Mouse (Mus musculus) hindbrain, embryonic 13.5 days (tissue): Measurements from ENCODE around the gene Sirt2. TPM values are rescaled to one million over a fixed set of nuclear protein-coding genes. Genes with fewer than 3 reads are reported as not detected.

ENCODE experiments used
- ATAC-seq: fragments of 200-750 bp; cut with Nextera tagmentation; 2 replicates; pipeline ENCODE4 v1.8.0; 2017; ENCODE audit warnings: moderate TSS enrichment; ENCODE audit not compliant: low FRiP score
- H3K27ac ChIP-seq: fragments of 300-500 bp; sonication (generic); 2 replicates; pipeline ENCODE4 v1.5.1; 2015; ENCODE audit warnings: inconsistent platforms, mild to moderate bottlenecking, moderate library complexity
- H3K27me3 ChIP-seq: fragments of 300-500 bp; sonication (generic); 2 replicates; pipeline ENCODE4 v1.6.1; 2015; ENCODE audit warnings: mild to moderate bottlenecking, inconsistent platforms
- H3K36me3 ChIP-seq: fragments of 300-500 bp; sonication (generic); 2 replicates; pipeline ENCODE4 v1.6.1; 2015; ENCODE audit warnings: mild to moderate bottlenecking, inconsistent platforms
- H3K4me1 ChIP-seq: fragments of 300-500 bp; sonication (generic); replicated peaks from 2 replicates; pipeline ENCODE4 v1.6.1; 2015; ENCODE audit warnings: inconsistent platforms
- H3K4me2 ChIP-seq: fragments of 300-500 bp; sonication (generic); 2 replicates; pipeline ENCODE4 v1.6.1; 2015; ENCODE audit warnings: inconsistent platforms, mild to moderate bottlenecking, moderate library complexity
- H3K4me3 ChIP-seq: fragments of 300-500 bp; sonication (generic); 2 replicates; pipeline ENCODE4 v1.5.1; 2015; ENCODE audit warnings: mild to moderate bottlenecking, inconsistent platforms
- H3K9ac ChIP-seq: fragments of 300-500 bp; sonication (generic); 2 replicates; pipeline ENCODE4 v1.6.1; 2015; ENCODE audit warnings: mild to moderate bottlenecking, inconsistent platforms
- H3K9me3 ChIP-seq: fragments of 300-500 bp; sonication (generic); 2 replicates; pipeline ENCODE4 v1.6.1; 2016; ENCODE audit warnings: inconsistent platforms
- WGBS: fragments of 180-500 bp; shearing (Covaris S2); methylation state at CpG from one replicate; pipeline ENCODE4 v1.1.7; 2015; 5-methylcytosine and 5-hydroxymethylcytosine counted together
- polyA plus RNA-seq: library from polyadenylated mRNA; unstranded; fragments of >200 nt; fragmentation: Nextera tagmentation; extraction: Ambion mirVana; gene quantifications from 2 replicates; pipeline ENCODE4 v1.2.1, GENCODE M21; 2015

Sirt2 gene
- polyA plus RNA-seq, 1 experiment from 2014 or later: 105 TPM

DNA sequence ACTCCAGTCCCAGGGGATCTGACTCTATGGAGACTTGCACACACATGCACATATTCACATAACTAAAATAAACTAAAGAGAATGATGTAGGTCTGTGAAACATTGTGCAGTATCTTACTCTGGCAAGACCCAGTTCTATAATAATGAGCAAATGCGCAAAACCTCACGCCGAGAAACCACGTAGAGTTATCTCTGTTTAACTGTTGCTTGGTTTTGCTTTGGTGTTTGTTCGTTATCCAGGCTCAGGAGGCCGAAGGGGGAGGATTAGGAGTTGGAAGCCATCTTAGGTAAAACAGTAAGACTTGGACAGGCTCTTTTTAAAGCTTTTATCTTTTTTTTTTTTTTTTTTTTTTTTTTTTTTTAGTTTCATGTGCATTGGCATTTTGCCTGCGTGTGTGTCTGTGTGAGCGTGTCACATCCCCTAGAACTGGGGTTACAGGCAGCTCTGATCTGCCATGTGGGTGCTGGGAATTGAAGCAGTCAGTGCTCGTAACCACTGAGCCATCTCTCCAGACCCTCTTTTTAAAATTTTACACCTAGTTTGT is 3.0 kb downstream of the Sirt2 start:
- Histone ChIP-seq H3K36me3 (peaks cover 9% of the 10 kb centered on the region; the same call in 1 of the 2 replicates), H3K4me3 (no peak overlapping the region), H3K9me3 (no peaks in the 10 kb centered on the region), H3K4me1 (peaks cover 52% of the 10 kb centered on the region), H3K9ac (no peak overlapping the region), H3K27me3 (no peaks in the 10 kb centered on the region), H3K4me2 (no peak overlapping the region), H3K27ac (no peak overlapping the region)
- WGBS: 93% methylated on average over 9 of the region's 9 CpGs
- no peak for ATAC-seq

DNA sequence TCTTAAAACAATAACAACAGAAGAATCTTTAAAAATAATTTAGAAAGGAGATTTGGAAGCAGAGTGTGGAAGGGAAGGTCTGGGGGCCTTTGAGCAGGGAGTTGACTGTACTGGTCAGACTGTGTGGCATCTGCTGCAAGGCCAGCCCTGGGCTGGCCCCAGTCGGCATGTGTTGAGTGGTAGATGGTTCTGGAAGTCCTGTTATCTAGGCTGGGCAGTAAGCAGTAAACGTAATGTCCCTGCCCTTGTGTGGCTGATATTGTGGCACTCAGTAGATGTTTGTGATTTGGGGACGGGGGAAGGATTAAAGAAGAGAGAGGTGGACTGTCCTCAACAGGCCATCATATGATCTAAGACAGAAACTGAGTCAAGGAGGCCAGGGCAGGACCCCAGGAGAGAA is 3.8 kb downstream of the Sirt2 start:
- Histone ChIP-seq H3K4me1 (peaks cover 46% of the 10 kb centered on the region), H3K9ac (no peak overlapping the region), H3K27ac (no peak overlapping the region), H3K27me3 (no peaks in the 10 kb centered on the region), H3K4me2 (no peak overlapping the region), H3K9me3 (no peaks in the 10 kb centered on the region), H3K4me3 (no peak overlapping the region), H3K36me3 (peaks cover 15% of the 10 kb centered on the region; the same call in 1 of the 2 replicates)
- 92% methylated on average over 3 of the region's 3 CpGs for WGBS
- ATAC-seq: no peak

DNA sequence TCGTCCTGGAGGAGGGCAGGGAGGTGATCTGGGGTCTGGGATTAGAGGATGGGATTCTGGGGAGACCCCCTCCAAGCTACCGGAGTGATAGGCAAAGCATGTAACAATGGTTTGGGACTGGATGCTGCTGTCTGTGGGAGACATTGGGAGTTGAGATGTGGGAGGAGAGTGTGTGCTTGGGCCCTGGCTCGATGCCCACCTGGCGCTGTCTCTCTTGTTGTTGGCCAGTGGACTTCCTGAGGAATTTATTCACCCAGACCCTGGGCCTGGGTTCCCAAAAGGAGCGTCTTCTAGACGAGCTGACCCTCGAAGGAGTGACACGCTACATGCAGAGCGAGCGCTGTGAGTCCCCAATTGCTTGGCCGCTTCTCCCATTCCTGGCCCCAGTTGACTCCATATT is 5.3 kb downstream of the Sirt2 start:
- Histone ChIP-seq H3K4me1 (peaks cover 41% of the 10 kb centered on the region), H3K9ac (no peak overlapping the region), H3K4me3 (no peak overlapping the region), H3K4me2 (no peak overlapping the region), H3K27me3 (no peaks in the 10 kb centered on the region), H3K36me3 (peaks cover 20% of the 10 kb centered on the region), H3K9me3 (no peaks in the 10 kb centered on the region), H3K27ac (no peak overlapping the region)
- ATAC-seq: no peak
- 92% methylated on average over 11 of the region's 11 CpGs for WGBS

DNA sequence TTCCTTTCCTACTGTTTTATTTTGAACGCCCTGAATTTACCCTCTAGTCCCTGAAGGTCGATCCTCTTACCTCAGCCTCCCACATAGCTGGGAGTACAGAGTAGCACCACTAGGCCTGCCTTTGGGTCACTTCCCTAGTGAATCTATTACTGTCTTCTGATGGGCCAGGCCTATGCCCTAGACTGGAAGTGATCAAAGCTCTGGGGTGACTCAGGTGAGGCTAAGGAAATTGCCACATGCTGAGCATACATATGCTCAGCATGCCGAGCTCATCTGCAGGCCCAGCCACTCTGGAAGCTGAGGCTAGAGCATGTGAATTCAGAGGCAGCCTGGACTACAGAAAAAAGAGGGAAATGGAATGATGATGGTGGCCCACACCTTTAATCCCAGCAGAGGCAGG is 6.6 kb downstream of the Sirt2 start:
- Histone ChIP-seq H3K9ac (no peak overlapping the region), H3K36me3 (peaks cover 30% of the 10 kb centered on the region)

DNA sequence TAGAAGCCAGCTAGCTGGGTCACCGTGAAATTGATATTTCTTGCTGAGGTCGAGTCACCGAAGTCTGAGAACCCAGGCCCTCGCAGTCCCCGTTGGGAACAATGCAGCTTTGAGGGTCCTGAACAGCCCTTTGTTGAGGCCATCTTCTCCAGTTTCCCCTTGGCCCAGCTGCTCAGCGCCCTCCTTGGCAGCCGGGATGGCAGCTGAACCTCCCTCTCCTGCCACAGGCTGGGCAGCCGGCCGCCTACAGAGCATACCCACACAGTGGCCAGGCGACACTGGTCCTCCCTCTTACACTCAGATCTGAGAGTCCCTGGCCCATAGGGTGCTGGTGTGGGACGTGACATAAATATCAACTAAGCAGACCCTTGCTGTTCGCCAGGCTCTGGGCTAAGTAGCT is 7.6 kb downstream of the Sirt2 start:
- Histone ChIP-seq H3K4me2 (no peak overlapping the region), H3K4me3 (no peak overlapping the region), H3K27ac (peak overlapping the region; percentile 67), H3K27me3 (no peaks in the 10 kb centered on the region), H3K4me1 (peaks cover 18% of the 10 kb centered on the region), H3K9me3 (no peaks in the 10 kb centered on the region), H3K9ac (no peak overlapping the region), H3K36me3 (peaks cover 39% of the 10 kb centered on the region)
- ATAC-seq: peak; percentile 56
- WGBS: 40% methylated on average over 12 of the region's 12 CpGs

More for the DNA sequence above, 6.6 kb downstream of the Sirt2 start:
- Histone ChIP-seq H3K4me3 (no peak overlapping the region), H3K4me1 (peaks cover 28% of the 10 kb centered on the region), H3K27ac (peak overlapping the region; percentile 67; the same call in 1 of the 2 replicates), H3K4me2 (no peak overlapping the region), H3K27me3 (no peaks in the 10 kb centered on the region), H3K9me3 (no peaks in the 10 kb centered on the region)
- ATAC-seq: no peak
- WGBS: 85% methylated on average over 3 of the region's 3 CpGs

DNA sequence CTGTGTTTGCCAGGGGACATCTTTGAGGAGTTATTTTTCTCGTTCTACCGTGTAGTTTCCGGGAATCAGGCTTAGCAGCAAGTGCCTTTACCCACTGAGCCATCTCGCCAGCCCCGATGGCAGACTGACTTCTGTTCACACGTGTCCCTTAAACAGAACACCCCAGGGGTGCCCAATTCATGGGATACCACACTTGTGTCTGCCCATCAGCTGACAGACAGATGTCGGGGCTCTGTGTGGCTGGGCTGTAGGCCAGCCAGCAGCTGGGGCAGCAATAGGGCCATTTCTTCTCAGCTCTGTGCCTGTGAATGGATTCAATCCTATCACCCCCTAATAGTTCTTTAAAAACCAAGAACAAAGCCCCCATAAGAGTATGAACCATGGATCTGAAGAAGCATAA is 8.6 kb downstream of the Sirt2 start:
- WGBS: 78% methylated on average over 7 of the region's 7 CpGs
- peaks cover 18% of the 10 kb centered on the region for H3K4me1 ChIP-seq

DNA sequence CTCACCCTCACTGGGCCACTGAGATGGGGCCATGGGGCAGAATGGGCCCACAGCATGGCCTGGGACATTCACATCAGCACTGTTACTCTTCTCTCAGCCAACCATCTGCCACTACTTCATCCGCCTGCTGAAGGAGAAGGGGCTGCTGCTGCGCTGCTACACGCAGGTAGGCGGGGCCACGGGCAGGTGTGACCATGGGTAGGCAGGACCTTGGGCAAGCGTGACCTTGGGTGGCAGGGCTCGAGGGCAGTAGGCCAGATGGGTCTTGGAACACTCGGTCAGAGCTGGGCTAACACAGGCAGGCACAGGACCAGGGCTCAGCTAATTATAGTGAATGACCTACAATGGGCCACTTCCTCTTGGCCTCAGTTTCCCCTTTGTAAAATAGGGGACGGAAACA is 12.3 kb downstream of the Sirt2 start:
- Histone ChIP-seq H3K9me3 (no peaks in the 10 kb centered on the region), H3K27ac (no peak overlapping the region), H3K4me2 (no peak overlapping the region), H3K36me3 (peaks cover 52% of the 10 kb centered on the region), H3K4me3 (no peak overlapping the region), H3K4me1 (peaks cover 13% of the 10 kb centered on the region), H3K9ac (peak overlapping the region; percentile 13; the same call in 1 of the 2 replicates), H3K27me3 (no peaks in the 10 kb centered on the region)
- no peak for ATAC-seq
- WGBS: 87% methylated on average over 9 of the region's 9 CpGs

More for the DNA sequence above, 8.6 kb downstream of the Sirt2 start:
- Histone ChIP-seq H3K4me3 (no peak overlapping the region), H3K27me3 (no peaks in the 10 kb centered on the region), H3K36me3 (peaks cover 39% of the 10 kb centered on the region), H3K9ac (no peak overlapping the region; the same call in 1 of the 2 replicates), H3K4me2 (no peak overlapping the region), H3K9me3 (no peaks in the 10 kb centered on the region), H3K27ac (no peak overlapping the region)
- ATAC-seq: no peak

DNA sequence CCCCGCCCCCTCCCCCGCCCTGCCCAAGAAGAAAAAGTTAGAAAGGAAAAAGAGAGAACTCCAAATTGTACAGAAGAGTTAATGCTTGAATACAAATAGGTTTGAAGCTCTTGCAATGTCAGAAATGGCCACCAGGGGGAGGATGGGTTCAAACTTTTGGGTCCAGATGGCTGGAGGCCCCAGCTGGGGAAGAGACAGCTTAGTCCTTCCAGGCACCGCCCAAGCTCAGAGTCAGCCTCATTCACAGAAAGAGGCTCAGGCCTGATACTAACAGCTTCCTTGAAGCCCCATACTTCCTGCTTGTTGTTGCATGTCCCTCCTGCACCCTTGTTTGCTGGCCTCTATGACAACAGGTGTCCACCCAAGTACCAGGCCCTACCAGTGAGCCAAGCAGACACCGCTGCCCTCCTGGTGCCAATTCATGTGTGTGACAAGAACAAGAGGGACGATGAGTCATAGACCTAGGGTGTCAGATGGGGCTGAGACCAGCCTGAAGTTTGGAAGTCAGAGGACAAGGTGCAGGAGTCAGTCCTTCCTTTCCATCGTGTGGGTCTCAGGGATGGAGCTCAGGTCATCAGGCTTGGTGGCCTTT is 13.6 kb downstream of the Sirt2 start:
- peak; percentile 49; the same call in 1 of the 2 replicates for ATAC-seq
- H3K4me1 ChIP-seq: peaks cover 4% of the 10 kb centered on the region
- no peak overlapping the region for H3K4me3 ChIP-seq
- no peaks in the 10 kb centered on the region for H3K9me3 ChIP-seq
- peaks cover 52% of the 10 kb centered on the region for H3K36me3 ChIP-seq
- no peak overlapping the region; the same call in 1 of the 2 replicates for H3K9ac ChIP-seq
- 44% methylated on average over 6 of the region's 6 CpGs for WGBS
- no peaks in the 10 kb centered on the region for H3K27me3 ChIP-seq
- no peak overlapping the region for H3K4me2 ChIP-seq
- H3K27ac ChIP-seq: no peak overlapping the region; the same call in 1 of the 2 replicates

DNA sequence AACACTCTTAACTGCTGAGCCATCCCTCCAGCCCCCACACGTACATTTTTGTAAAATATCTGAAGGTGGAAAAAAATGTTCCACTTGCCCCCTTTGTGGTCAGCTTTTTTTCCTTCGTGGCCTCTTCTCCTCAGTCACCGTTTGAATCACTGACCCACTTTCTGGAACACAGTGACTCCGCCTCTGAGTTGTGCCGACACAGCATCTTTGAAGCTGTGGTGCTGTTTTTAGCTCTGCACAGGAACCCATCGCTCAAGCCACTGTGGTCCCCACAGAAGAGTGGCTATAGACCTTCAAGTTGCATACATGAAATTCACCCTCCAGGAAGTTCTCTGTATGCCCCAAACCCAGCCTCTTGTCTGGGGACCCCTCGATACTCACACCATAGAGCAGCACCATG is 14.3 kb downstream of the Sirt2 start:
- Histone ChIP-seq H3K27me3 (no peaks in the 10 kb centered on the region), H3K9ac (no peak overlapping the region), H3K36me3 (peaks cover 58% of the 10 kb centered on the region), H3K4me3 (no peak overlapping the region), H3K4me1 (peaks cover 4% of the 10 kb centered on the region), H3K9me3 (no peaks in the 10 kb centered on the region), H3K27ac (no peak overlapping the region), H3K4me2 (no peak overlapping the region)
- no peak for ATAC-seq
- WGBS: 87% methylated on average over 7 of the region's 7 CpGs

DNA sequence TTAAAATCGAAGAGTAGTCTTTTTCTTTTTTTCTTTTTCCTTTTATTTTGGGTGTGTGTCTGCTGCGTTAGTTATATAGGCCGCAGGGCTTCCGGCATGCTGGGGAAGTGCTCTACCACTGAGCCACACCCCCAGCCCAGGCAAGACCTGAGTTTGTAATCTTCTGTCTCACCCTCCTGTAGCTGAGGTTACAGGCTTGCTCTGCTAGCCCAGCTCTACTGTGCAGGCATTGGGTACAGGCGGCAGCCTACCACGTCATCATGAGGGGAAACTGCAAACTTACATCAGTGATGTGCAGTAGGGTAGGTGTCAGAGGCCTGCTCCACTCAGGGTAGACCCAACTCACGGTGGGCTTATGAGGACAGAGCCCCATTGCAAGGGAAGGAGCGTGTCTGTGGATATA is 14.7 kb downstream of the Sirt2 start:
- no peak for ATAC-seq
- Histone ChIP-seq H3K4me1 (peaks cover 4% of the 10 kb centered on the region), H3K9ac (no peak overlapping the region), H3K9me3 (no peaks in the 10 kb centered on the region), H3K27me3 (no peaks in the 10 kb centered on the region), H3K4me2 (no peak overlapping the region), H3K27ac (no peak overlapping the region), H3K4me3 (no peak overlapping the region), H3K36me3 (peaks cover 62% of the 10 kb centered on the region)
- WGBS: 92% methylated on average over 8 of the region's 8 CpGs

DNA sequence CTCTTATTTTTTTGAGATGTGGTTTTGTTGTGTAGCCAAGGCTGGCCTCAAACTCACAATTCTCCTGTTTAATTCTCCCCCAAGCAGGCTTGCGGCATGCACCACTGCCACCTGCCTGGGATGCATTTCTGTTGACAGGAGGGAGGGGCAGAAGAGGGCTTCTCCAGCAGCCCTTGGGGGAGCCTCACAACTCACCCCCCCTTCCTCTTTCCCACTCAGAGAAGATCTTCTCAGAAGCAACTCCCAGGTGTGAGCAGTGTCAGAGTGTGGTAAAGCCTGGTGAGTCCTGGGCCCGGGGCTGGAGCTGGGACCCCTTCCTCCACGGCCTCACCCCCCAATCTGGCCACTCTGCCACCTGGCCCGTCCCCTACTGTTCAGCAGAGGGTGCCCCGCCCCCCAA is 18.6 kb downstream of the Sirt2 start:
- H3K9me3 ChIP-seq: no peaks in the 10 kb centered on the region
- WGBS: 74% methylated on average over 5 of the region's 5 CpGs
- peak overlapping the region; percentile 29; the same call in 1 of the 2 replicates for H3K9ac ChIP-seq
- no peaks in the 10 kb centered on the region for H3K27me3 ChIP-seq
- no peak overlapping the region for H3K4me3 ChIP-seq
- H3K36me3 ChIP-seq: peaks cover 62% of the 10 kb centered on the region
- no peak overlapping the region for H3K4me2 ChIP-seq
- H3K4me1 ChIP-seq: peaks cover 4% of the 10 kb centered on the region
- no peak overlapping the region for H3K27ac ChIP-seq
- no peak for ATAC-seq

DNA sequence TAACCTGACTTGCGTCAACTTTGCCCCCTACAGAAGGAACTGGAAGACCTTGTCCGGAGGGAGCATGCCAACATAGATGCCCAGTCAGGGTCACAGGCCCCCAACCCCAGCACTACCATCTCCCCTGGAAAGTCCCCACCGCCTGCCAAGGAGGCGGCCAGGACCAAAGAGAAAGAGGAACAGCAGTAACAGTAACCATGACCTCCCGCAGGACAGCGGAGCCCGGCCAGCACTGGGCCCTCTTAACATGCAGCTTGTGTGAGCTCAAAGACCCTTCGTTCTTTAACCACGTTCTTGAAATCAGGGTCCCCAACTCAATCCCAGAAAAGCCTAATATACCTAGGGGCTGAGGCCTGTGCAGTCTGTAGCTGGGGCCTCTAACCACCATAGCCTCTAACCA is 21.3 kb downstream of the Sirt2 start:
- Histone ChIP-seq H3K27me3 (no peaks in the 10 kb centered on the region), H3K4me3 (no peak overlapping the region), H3K9me3 (no peaks in the 10 kb centered on the region), H3K9ac (no peak overlapping the region), H3K4me2 (no peak overlapping the region), H3K4me1 (no peaks in the 10 kb centered on the region), H3K27ac (no peak overlapping the region), H3K36me3 (peaks cover 56% of the 10 kb centered on the region)
- ATAC-seq: no peak
- WGBS: 94% methylated on average over 9 of the region's 9 CpGs
